Mouse (Mus musculus): ENCODE results near the gene Gpat2. TPM values are rescaled to one million over a fixed set of nuclear protein-coding genes. Genes with fewer than 3 reads are reported as not detected.
A peak's percentile ranks its signal among the peaks of the same experiment; 100 is the strongest.

The Gpat2 gene
- polyA plus RNA-seq, 1 experiment from 2014 or later = 0.10 TPM

DNA sequence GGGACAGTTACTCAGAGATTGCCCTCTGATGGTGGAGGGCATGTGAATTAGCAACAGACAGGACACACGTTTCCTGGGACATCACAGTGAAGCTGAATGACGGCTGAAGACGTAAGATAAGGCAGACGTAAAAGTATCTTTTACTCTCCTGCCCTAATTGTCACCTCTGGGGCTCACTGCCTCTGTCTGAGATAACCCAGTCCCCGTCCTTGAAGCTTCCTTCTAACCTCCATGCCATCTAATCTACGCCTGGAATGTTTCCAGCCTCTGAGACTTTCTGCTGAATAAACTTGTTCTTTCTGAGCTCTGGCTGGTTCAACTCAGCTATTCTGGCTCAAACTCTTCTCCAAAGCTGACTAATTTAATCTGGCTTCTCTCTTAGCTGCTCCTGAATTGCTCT is 26.7 kb downstream of the Gpat2 start:
- H3K27me3 ChIP-seq (ENCODE audit: insufficient read depth, poor library complexity, severe bottlenecking) = peaks cover 46% of the 10 kb centered on the region
- no peaks in the 10 kb centered on the region for H3K9me3 ChIP-seq
- WGBS = 52% methylated on average over 6 of the region's 6 CpGs

DNA sequence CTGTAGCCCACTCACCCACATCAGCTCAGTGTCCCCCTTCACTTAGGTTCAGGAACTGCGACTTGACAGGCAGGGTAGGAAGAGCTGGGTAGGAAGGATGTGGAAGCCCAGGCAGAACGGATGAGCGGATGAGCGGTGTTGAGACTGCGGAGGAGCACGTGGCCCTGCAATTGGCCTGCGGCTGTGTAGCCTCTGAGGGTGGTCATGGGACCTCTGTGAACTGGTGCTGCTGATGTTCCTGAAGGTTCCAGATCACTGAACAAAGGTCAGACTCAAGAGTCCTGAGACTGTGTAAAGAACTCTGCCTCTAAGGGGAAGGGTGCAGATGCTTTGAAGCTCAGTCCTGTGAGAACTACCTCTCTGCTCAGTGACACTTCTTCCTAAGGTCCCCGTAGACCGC is 28.1 kb downstream of the Gpat2 start:
- Histone ChIP-seq H3K4me1 (replicated peaks) (peaks cover 4% of the 10 kb centered on the region; the same call in 1 of the 2 replicates), H3K27me3 (ENCODE audit: insufficient read depth, poor library complexity, severe bottlenecking) (peaks cover 40% of the 10 kb centered on the region), H3K27ac (no peak overlapping the region), H3K36me3 (no peaks in the 10 kb centered on the region), H3K9me3 (no peaks in the 10 kb centered on the region), H3K4me3 (no peak overlapping the region)
- WGBS = 79% methylated on average over 9 of the region's 9 CpGs
- no peak for DNase-seq (ENCODE audit: low spot score)

More for the DNA sequence above, 26.7 kb downstream of the Gpat2 start:
- DNase-seq (ENCODE audit: low spot score) = no peak
- no peak overlapping the region for H3K27ac ChIP-seq
- H3K4me3 ChIP-seq = no peak overlapping the region
- no peaks in the 10 kb centered on the region for H3K36me3 ChIP-seq
- H3K4me1 ChIP-seq (replicated peaks) = peaks cover 4% of the 10 kb centered on the region; the same call in 1 of the 2 replicates

DNA sequence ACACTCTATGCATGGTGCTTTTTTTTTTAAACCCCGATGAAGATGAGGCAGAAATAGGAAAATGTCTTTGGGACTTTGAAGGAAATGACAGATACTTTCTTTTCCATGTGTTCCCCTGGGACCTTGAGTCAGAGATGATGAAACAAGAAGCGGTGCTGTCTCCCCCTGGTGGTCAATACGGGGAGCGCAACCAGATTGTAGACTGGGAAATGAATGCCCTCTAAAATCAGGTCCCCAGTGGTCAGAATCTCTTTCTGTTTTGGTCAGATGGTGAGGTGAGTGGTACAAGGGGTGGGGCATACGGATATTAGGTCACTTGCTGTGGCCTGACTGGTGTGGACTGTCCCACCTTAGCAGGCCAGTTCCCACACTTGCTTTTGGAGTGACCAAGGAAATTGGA is 28.8 kb downstream of the Gpat2 start:
- no peaks in the 10 kb centered on the region for H3K9me3 ChIP-seq
- H3K4me1 ChIP-seq (replicated peaks) = peaks cover 4% of the 10 kb centered on the region; the same call in 1 of the 2 replicates
- WGBS = 5% methylated on average over 5 of the region's 5 CpGs
- H3K4me3 ChIP-seq = no peak overlapping the region
- H3K27me3 ChIP-seq (ENCODE audit: insufficient read depth, poor library complexity, severe bottlenecking) = peaks cover 40% of the 10 kb centered on the region
- H3K27ac ChIP-seq = no peak overlapping the region
- peak; percentile 73 for DNase-seq (ENCODE audit: low spot score)
- no peaks in the 10 kb centered on the region for H3K36me3 ChIP-seq

DNA sequence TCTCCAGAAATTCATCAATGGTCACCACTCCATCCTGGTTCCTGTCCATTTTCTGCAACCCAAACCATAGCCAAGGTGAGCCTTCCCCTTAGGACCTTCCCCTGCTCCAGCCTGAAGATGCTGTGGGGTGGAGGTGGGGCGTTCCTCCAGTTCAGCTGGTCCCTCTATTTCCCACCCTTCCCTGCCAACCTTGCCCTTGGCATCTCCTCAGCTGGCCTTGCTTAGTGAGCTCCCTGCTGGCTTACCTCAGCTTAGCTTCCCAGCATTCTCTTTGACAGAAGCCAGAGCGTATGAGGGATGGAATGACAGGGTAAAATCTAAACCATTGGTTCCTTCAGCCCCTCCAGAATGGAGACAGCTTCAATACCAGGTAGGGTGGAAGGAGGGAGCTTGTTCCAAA is 34.3 kb downstream of the Gpat2 start:
- 85% methylated on average over 2 of the region's 2 CpGs for WGBS
- Histone ChIP-seq H3K36me3 (no peaks in the 10 kb centered on the region), H3K4me1 (replicated peaks) (peaks cover 4% of the 10 kb centered on the region; the same call in 1 of the 2 replicates), H3K9me3 (no peaks in the 10 kb centered on the region), H3K27ac (no peak overlapping the region), H3K4me3 (no peak overlapping the region), H3K27me3 (ENCODE audit: insufficient read depth, poor library complexity, severe bottlenecking) (peaks cover 11% of the 10 kb centered on the region; the same call in 1 of the 2 replicates)
- no peak for DNase-seq (ENCODE audit: low spot score)

DNA sequence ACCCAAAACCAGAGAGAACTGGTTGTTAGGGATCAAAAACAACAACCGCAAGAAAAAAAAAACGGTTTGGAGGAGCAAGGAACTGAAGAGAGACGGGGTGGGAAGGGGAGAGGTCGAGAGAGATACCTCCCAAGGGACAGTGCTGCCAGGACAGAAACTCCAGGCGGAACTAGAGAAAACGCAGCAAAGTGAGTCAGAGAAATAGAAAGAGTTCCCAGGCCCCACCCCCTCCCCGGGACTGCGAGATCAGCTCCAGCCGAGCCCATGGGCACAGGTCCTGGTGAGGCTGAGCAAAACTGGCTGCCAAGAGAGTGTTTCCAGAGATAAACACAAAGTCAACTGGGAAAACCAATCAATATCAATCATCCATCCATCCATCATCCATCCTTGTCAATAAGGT is 36.4 kb downstream of the Gpat2 start:
- WGBS = 44% methylated on average over 9 of the region's 9 CpGs
- H3K4me1 ChIP-seq (replicated peaks) = peaks cover 4% of the 10 kb centered on the region; the same call in 1 of the 2 replicates
- H3K27me3 ChIP-seq (ENCODE audit: insufficient read depth, poor library complexity, severe bottlenecking) = no peaks in the 10 kb centered on the region
- no peaks in the 10 kb centered on the region for H3K9me3 ChIP-seq
- H3K27ac ChIP-seq = no peak overlapping the region
- no peak for DNase-seq (ENCODE audit: low spot score)
- no peaks in the 10 kb centered on the region for H3K36me3 ChIP-seq
- no peak overlapping the region for H3K4me3 ChIP-seq

DNA sequence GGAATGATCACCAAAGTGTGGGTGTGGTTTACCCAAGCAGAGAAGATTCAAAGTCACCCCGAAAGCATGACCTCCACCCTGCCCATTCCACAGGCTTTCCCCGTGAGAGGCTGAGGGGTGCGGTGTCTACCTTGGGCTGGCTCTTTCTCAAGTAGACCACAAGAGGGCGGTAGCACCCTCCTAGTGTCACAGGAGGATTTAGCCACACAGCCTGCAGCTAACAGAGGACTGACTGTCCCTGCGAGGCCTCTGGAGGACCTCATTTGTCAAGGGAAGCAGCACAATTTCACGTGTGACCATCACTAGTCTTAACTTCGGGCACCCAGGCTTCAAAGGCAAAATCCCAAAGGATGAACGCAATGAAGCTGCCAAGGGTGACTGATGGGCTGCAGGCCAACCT is 37.3 kb downstream of the Gpat2 start:
- 19% methylated on average over 8 of the region's 8 CpGs for WGBS
- Histone ChIP-seq H3K4me1 (replicated peaks) (peaks cover 4% of the 10 kb centered on the region; the same call in 1 of the 2 replicates), H3K9me3 (no peaks in the 10 kb centered on the region), H3K4me3 (no peak overlapping the region), H3K27me3 (ENCODE audit: insufficient read depth, poor library complexity, severe bottlenecking) (no peaks in the 10 kb centered on the region), H3K36me3 (no peaks in the 10 kb centered on the region), H3K27ac (no peak overlapping the region)
- peak; percentile 60 for DNase-seq (ENCODE audit: low spot score)

DNA sequence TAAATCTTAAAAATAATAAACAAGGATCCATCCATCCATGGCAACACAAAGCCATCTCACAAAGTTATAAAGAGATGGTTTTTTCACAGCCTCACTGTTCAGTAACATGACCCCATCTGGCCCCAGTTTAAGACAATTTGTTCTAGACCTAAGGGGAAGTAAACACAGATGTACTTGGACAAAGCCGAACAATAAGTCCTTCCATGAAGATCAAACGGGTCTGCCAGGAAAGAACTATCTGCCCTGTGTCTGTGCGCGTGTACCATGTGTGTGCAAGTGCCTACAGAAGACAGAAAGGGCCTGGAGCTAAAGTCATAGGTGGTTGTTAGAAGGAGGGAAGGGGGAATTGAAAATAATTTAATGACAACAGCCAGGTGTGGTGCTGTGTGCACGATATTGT is 45.2 kb downstream of the Gpat2 start:
- WGBS = 87% methylated on average over 5 of the region's 5 CpGs
- H3K27ac ChIP-seq = no peak overlapping the region
- H3K4me3 ChIP-seq = no peak overlapping the region
- H3K4me1 ChIP-seq (replicated peaks) = no peaks in the 10 kb centered on the region
- H3K27me3 ChIP-seq (ENCODE audit: insufficient read depth, poor library complexity, severe bottlenecking) = no peaks in the 10 kb centered on the region
- H3K9me3 ChIP-seq = no peaks in the 10 kb centered on the region
- no peaks in the 10 kb centered on the region for H3K36me3 ChIP-seq
- no peak for DNase-seq (ENCODE audit: low spot score)

DNA sequence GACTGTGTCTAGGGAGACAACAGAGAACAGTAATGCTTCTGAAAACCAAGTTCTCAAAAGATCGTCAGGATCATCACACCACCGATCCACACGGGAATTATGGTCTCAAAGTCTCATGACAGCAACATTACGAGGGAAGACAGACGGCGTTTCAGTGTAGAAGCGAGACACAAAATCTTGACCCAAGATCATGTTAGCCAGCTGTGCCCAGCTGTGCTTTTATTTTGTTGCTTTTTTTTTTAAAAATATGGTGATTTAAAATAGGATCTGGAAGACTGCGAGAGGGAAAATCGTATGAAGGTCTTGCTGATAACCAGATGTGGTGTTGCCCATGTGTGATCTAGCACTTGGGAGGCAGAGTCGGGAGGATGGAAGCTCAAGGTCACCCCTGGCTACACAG is 45.7 kb downstream of the Gpat2 start:
- Histone ChIP-seq H3K9me3 (no peaks in the 10 kb centered on the region), H3K27ac (no peak overlapping the region), H3K36me3 (no peaks in the 10 kb centered on the region), H3K4me1 (replicated peaks) (no peaks in the 10 kb centered on the region), H3K4me3 (no peak overlapping the region), H3K27me3 (ENCODE audit: insufficient read depth, poor library complexity, severe bottlenecking) (no peaks in the 10 kb centered on the region)
- 89% methylated on average over 10 of the region's 10 CpGs for WGBS
- no peak for DNase-seq (ENCODE audit: low spot score)

DNA sequence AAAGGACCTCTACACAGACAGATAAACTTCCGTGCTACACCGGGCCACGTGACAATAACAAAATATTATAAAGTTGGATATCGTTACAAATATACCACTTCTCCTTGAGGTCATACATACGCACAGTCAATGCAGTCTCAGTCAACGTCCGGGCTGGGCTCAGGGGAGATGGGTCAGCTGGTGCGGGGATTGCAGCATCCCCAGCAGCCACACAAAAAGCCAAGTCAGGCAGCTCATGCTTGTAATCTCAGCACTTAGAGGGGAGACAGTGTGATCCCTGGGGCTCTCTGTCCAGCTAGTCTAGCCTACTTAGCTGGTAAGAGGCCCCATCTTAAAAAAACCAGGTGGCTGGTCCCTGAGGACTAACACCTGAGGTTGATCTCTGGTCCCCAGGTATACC is 46.3 kb downstream of the Gpat2 start:
- Histone ChIP-seq H3K4me1 (replicated peaks) (no peaks in the 10 kb centered on the region), H3K27ac (no peak overlapping the region), H3K27me3 (ENCODE audit: insufficient read depth, poor library complexity, severe bottlenecking) (no peaks in the 10 kb centered on the region), H3K4me3 (no peak overlapping the region), H3K9me3 (no peaks in the 10 kb centered on the region), H3K36me3 (no peaks in the 10 kb centered on the region)
- WGBS = 89% methylated on average over 8 of the region's 8 CpGs
- DNase-seq (ENCODE audit: low spot score) = no peak

DNA sequence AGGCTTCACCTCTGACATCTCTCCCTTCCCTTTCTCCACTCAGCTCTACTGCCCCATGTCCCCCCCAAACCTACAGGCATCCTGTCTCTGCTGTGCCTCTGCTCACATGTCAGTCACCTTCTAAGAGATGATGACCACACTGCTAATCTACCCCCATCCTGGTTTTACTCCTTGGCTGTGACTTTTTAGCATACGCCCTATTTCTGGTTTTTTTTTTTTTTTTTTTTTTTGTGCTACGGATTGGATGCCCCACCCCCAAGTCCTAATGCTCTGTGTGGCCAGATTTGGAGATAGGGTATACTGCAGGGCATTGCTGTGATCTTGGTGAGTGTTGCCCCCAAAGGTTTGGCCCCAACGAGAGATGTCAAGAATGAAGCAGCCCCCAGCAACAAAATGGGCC is 47.3 kb downstream of the Gpat2 start:
- Histone ChIP-seq H3K36me3 (no peaks in the 10 kb centered on the region), H3K4me3 (no peak overlapping the region), H3K27me3 (ENCODE audit: insufficient read depth, poor library complexity, severe bottlenecking) (no peaks in the 10 kb centered on the region), H3K4me1 (replicated peaks) (no peaks in the 10 kb centered on the region), H3K27ac (no peak overlapping the region), H3K9me3 (no peaks in the 10 kb centered on the region)
- no peak for DNase-seq (ENCODE audit: low spot score)
- 76% methylated on average over 3 of the region's 3 CpGs for WGBS

DNA sequence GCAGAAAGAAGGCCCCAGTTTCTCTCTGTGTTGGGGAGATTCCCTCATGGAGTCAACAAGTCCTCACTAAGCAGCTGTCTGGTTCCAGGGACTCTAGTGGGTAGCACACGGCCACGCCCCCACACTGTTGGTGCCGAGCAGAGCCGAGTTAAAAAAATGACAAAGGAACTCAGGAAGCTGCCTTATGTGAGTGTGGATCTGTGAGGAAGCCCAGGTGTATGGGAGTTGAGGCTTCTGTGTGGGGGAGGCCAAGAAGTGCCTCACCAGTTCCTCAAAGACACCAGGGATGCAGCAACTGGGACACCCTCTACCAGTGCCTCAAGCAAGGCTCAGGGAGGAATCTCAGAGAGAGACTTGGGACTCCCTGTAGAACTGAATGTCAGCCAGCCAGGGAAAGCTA is 54.2 kb downstream of the Gpat2 start:
- peaks cover 29% of the 10 kb centered on the region for H3K4me1 ChIP-seq (replicated peaks)
- no peaks in the 10 kb centered on the region for H3K36me3 ChIP-seq
- H3K9me3 ChIP-seq = no peaks in the 10 kb centered on the region
- H3K27ac ChIP-seq = no peak overlapping the region
- peaks cover 62% of the 10 kb centered on the region for H3K27me3 ChIP-seq (ENCODE audit: insufficient read depth, poor library complexity, severe bottlenecking)
- DNase-seq (ENCODE audit: low spot score) = no peak
- WGBS = 82% methylated on average over 4 of the region's 4 CpGs
- no peak overlapping the region for H3K4me3 ChIP-seq

DNA sequence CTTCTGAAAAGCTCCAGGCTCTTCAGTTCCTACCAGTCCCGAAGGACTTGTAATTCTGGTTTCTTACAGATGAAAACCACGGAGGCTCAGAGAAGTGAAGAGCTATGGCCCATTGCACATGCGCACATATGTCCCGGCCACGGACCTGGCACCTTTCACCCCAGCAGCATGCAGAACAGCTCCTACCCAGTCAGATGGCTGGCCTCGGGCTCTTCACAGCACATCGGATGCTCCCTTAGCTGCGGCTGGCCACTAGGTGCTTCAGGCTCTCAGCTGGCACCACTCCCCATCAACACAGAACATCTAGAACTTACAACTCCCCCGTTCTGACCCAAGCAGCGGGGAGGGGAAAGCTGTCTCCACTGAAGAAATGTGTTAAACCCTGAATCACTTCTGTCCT is 54.8 kb downstream of the Gpat2 start:
- Histone ChIP-seq H3K27ac (no peak overlapping the region), H3K9me3 (no peaks in the 10 kb centered on the region), H3K36me3 (no peaks in the 10 kb centered on the region), H3K4me1 (replicated peaks) (peaks cover 34% of the 10 kb centered on the region), H3K27me3 (ENCODE audit: insufficient read depth, poor library complexity, severe bottlenecking) (peaks cover 68% of the 10 kb centered on the region), H3K4me3 (no peak overlapping the region)
- no peak for DNase-seq (ENCODE audit: low spot score)
- 63% methylated on average over 10 of the region's 10 CpGs for WGBS

DNA sequence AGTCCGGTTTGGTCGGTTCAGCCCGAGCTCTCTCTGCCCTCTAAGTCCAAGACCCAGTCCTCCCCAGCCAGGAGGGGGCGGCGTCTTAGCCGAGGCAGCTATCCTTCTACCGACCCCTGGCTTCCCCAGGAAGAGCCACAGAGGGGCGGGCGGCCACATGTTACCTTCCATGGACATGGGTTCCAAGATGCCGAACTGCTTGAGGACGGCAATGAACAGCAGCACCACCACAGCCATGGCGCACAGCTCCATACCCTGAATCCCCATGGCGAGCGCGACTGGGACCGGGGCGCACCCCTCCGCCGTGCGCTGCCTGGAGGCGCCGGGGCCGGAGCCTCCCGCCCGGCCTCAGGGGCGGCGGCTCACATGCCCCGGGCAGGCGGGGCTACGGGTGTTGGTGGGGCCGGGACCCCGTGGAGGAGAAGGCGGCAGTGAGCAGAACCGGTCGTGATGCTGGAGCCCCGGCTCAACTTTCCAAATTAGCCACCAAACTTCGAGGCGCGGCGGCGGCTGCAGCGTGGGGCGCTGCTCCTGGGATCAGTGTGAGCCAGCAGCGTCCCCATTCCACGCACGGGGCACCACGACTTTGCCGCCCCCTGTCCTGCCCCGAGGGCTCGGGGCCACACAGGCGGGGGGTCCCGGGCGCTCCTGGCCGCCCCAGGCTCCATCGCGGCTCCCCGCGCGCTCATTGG is 57.0 kb downstream of the Gpat2 start:
- peaks cover 90% of the 10 kb centered on the region for H3K27me3 ChIP-seq (ENCODE audit: insufficient read depth, poor library complexity, severe bottlenecking)

More for the DNA sequence above, 57.0 kb downstream of the Gpat2 start:
- peak; percentile 21 for DNase-seq (ENCODE audit: low spot score)
- Histone ChIP-seq H3K36me3 (no peaks in the 10 kb centered on the region), H3K27ac (0 out of 2 replicates have a peak overlapping the region, but pooled peaks have one; percentile 23), H3K9me3 (no peaks in the 10 kb centered on the region), H3K4me3 (peak overlapping the region; percentile 60), H3K4me1 (replicated peaks) (peaks cover 35% of the 10 kb centered on the region)
- WGBS = under 1% methylated on average over 59 of the region's 59 CpGs
